Mouse (Mus musculus) forebrain, embryonic 11.5 days (tissue): ENCODE results near the gene Ugp2. TPM values are rescaled to one million over a fixed set of nuclear protein-coding genes. Genes with fewer than 3 reads are reported as not detected.
A peak's percentile ranks its signal among the peaks of the same experiment; 100 is the strongest.

ENCODE experiments used
- ATAC-seq: fragments of 200-750 bp; cut with Nextera tagmentation; replicated peaks from 2 replicates; pipeline ENCODE4 v1.8.0; 2017; ENCODE audit warnings: moderate TSS enrichment; ENCODE audit not compliant: low FRiP score
- DNase-seq: peaks from one replicate; pipeline ENCODE4 v3.0.0-alpha.2; 2017; ENCODE audit warnings: low spot score
- H3K27ac ChIP-seq: fragments of 300-500 bp; sonication (generic); 2 replicates; pipeline ENCODE4 v1.5.1; 2014; ENCODE audit warnings: low read depth, low read length
- H3K27me3 ChIP-seq: fragments of 300-500 bp; sonication (generic); 2 replicates; pipeline ENCODE4 v1.6.1; 2014; ENCODE audit warnings: mild to moderate bottlenecking, low read length, mixed read lengths; ENCODE audit not compliant: control insufficient read depth, insufficient read depth
- H3K36me3 ChIP-seq: fragments of 300-500 bp; sonication (generic); 2 replicates; pipeline ENCODE4 v1.6.1; 2014; ENCODE audit warnings: mild to moderate bottlenecking, low read length, moderate library complexity, mixed read lengths; ENCODE audit not compliant: control insufficient read depth, insufficient read depth
- H3K4me1 ChIP-seq: fragments of 300-500 bp; sonication (generic); replicated peaks from 2 replicates; pipeline ENCODE4 v1.6.1; 2014; ENCODE audit warnings: low read length, mixed read lengths; ENCODE audit not compliant: control insufficient read depth, insufficient read depth
- H3K4me2 ChIP-seq: fragments of 300-500 bp; sonication (generic); 2 replicates; pipeline ENCODE4 v1.6.1; 2014; ENCODE audit warnings: low read depth, mild to moderate bottlenecking, low read length, moderate library complexity, mixed read lengths; ENCODE audit not compliant: severe bottlenecking
- H3K4me3 ChIP-seq: fragments of 300-500 bp; sonication (generic); 2 replicates; pipeline ENCODE4 v1.5.1; 2014; ENCODE audit warnings: low read depth, low read length
- H3K9ac ChIP-seq: fragments of 300-500 bp; sonication (generic); 2 replicates; pipeline ENCODE4 v1.6.1; 2014; ENCODE audit warnings: low read length
- H3K9me3 ChIP-seq: fragments of 300-500 bp; sonication (generic); 2 replicates; pipeline ENCODE4 v1.6.1; 2016; ENCODE audit warnings: low read length, mixed read lengths; ENCODE audit not compliant: control insufficient read depth
- WGBS: fragments of 180-500 bp; shearing (Covaris S2); extraction: QIAGEN DNeasy Blood & Tissue Kit; methylation state at CpG from one replicate; pipeline ENCODE4 v1.1.7; 2014; 5-methylcytosine and 5-hydroxymethylcytosine counted together
- polyA plus RNA-seq: library from polyadenylated mRNA; unstranded; fragments of >200 nt; fragmentation: Nextera tagmentation; extraction: Ambion mirVana; gene quantifications from 2 replicates; pipeline ENCODE4 v1.2.1, GENCODE M21; 2014

The Ugp2 gene
- 51.8 and 59.9 TPM in 2 replicates for polyA plus RNA-seq

DNA sequence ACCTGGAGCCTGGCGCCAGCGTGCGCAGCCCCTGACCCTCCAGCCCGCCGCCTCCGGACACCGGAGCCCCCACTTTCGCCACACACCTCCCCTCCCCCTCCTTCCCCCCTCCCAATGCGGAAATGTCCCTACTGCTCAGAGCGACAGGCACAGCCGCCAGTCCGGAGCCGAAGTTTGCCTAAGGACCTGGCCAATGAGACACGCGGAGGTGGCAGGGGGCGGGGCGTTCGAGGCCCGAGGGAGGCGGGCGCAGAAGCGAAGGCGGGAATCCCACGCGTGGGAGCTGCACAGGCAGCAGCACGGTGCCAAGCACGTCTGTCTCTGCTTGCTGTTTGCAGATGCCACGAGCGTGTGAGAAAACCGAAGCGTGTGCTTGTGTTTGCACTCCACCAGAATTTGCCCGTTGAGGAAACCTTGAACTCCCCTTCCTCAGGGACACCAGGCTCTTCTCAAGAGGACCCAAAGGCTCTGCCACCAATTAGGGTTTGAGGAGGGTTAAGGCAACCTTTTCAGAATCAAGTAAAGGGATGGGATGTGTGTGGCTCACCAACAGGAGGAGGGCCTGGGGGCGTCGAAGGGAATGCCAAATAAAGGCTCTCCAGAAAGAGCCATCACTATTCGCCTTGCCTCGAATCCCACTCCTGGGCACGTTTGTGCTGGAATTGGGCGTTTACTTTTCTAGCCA lies at the start of gene Ugp2:
Gene Ugp2 (minus strand): TSS at position 80 of the 685 bp plus-strand sequence.
- Histone ChIP-seq H3K9me3 (no peaks in the 10 kb centered on the region), H3K27me3 (no peaks in the 10 kb centered on the region), H3K36me3 (no peaks in the 10 kb centered on the region), H3K4me2 (peak within 1 kb of the TSS; percentile 53), H3K27ac (peak within 1 kb of the TSS; percentile 79), H3K9ac (peak within 1 kb of the TSS; percentile 86), H3K4me1 (no peaks in the 10 kb centered on the region), H3K4me3 (peak within 1 kb of the TSS; percentile 77)
- ATAC-seq, result peak; percentile 98
- 7% methylated on average over 38 of the region's 38 CpGs for WGBS
- DNase-seq, result peak; percentile 97

DNA sequence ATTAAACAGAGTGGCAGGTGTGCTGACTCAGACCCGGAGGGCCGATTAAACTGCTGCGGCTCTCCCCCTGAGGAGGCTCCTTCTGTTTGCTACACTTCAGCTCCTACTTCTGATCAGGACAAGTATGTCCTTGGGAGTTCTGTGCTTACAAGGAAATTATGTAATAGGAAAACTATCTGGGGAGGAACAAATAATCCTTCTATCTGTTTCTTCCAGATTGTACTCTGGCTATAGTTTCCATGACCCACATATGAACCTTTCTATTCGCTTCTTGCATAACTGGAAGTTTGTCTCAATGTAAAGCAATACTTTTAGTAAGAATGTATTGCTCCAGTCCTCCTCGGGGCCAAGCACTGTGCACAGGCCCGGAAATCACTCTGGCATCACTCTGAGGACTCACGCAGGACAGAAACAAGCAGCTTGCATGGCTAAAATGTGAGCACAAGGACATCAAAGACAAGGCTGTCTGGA lies 43.9 kb upstream of the Ugp2 start:
- WGBS, result 78% methylated on average over 7 of the region's 7 CpGs
- H3K4me3 ChIP-seq, result no peak overlapping the region

DNA sequence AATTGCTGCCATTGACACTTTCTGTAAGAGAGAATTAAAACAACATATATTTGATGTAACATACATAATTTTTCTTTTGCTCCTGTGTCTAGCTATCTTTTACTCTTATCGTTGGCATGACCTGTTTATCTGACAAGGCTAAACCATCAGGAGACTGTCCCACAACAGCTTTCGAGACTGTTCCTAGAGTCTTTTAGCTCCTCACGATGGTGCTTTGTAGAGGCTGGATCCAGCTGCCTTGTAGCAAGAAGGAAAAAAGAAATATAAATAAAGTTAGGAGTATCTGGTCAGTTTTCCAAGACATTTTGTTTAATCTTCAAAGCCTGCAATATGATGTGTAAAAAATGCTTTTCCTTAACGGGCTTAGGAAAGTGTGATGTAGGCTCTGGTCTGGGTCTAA lies 35.7 kb upstream of the Ugp2 start:
- Histone ChIP-seq H3K4me1 (no peaks in the 10 kb centered on the region), H3K4me2 (no peak overlapping the region), H3K9ac (no peak overlapping the region), H3K27me3 (no peaks in the 10 kb centered on the region), H3K36me3 (no peaks in the 10 kb centered on the region), H3K27ac (no peak overlapping the region), H3K9me3 (no peaks in the 10 kb centered on the region), H3K4me3 (no peak overlapping the region)
- DNase-seq (no peak), ATAC-seq (no peak)
- 85% methylated on average over 4 of the region's 4 CpGs for WGBS

More for the DNA sequence above, 43.9 kb upstream of the Ugp2 start:
- Histone ChIP-seq H3K9me3 (no peaks in the 10 kb centered on the region), H3K27ac (no peak overlapping the region), H3K4me1 (no peaks in the 10 kb centered on the region), H3K27me3 (no peaks in the 10 kb centered on the region), H3K9ac (no peak overlapping the region), H3K4me2 (no peak overlapping the region), H3K36me3 (no peaks in the 10 kb centered on the region)
- DNase-seq (no peak), ATAC-seq (no peak)

DNA sequence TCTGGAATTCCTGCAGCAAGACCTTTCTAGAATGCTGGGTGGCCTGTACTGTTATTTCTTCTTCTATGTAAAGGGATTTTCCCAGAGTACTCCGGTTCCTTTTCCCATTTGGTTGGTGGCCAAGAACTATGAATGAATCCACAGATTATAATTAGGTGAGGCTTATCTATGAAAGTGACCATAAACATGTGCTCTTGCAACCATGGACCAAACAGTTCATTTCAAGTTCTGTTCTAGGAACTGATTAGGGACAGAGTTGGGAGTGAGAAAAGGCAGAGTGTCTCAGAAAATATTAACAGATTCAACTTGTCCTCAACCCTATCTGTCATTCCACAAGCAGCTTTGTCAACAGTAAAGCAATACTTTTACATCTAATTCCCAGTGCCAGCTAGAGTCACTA lies 35.1 kb upstream of the Ugp2 start:
- no peak overlapping the region for H3K4me3 ChIP-seq
- no peak overlapping the region for H3K27ac ChIP-seq
- DNase-seq (no peak), ATAC-seq (no peak)
- no peak overlapping the region for H3K4me2 ChIP-seq
- no peaks in the 10 kb centered on the region for H3K27me3 ChIP-seq
- no peaks in the 10 kb centered on the region for H3K4me1 ChIP-seq
- H3K9ac ChIP-seq, result no peak overlapping the region
- no peaks in the 10 kb centered on the region for H3K36me3 ChIP-seq
- H3K9me3 ChIP-seq, result no peaks in the 10 kb centered on the region
- WGBS, result 96% methylated on average over 1 of the region's 1 CpGs

GRCm38 (mm10) chr11:21403877-21404276 lies 32.9 kb upstream of the Ugp2 start:
- H3K9me3 ChIP-seq, result no peaks in the 10 kb centered on the region
- no peak overlapping the region for H3K4me3 ChIP-seq
- 92% methylated on average over 1 of the region's 1 CpGs for WGBS
- no peak overlapping the region for H3K4me2 ChIP-seq
- ATAC-seq (no peak), DNase-seq (no peak)
- H3K9ac ChIP-seq, result no peak overlapping the region
- no peaks in the 10 kb centered on the region for H3K4me1 ChIP-seq
- H3K36me3 ChIP-seq, result no peaks in the 10 kb centered on the region
- no peaks in the 10 kb centered on the region for H3K27me3 ChIP-seq
- no peak overlapping the region for H3K27ac ChIP-seq

GRCm38 (mm10) chr11:21402481-21403254 lies 31.7 kb upstream of the Ugp2 start:
- no peaks in the 10 kb centered on the region for H3K27me3 ChIP-seq
- ATAC-seq (no peak), DNase-seq (no peak)
- H3K27ac ChIP-seq, result no peak overlapping the region
- H3K4me2 ChIP-seq, result no peak overlapping the region
- H3K4me3 ChIP-seq, result no peak overlapping the region
- H3K4me1 ChIP-seq, result no peaks in the 10 kb centered on the region
- WGBS, result 76% methylated on average over 5 of the region's 5 CpGs
- H3K9me3 ChIP-seq, result no peaks in the 10 kb centered on the region
- H3K36me3 ChIP-seq, result no peaks in the 10 kb centered on the region
- no peak overlapping the region for H3K9ac ChIP-seq

GRCm38 (mm10) chr11:21401248-21401647 lies 30.2 kb upstream of the Ugp2 start:
- ATAC-seq (no peak), DNase-seq (no peak)
- Histone ChIP-seq H3K36me3 (no peaks in the 10 kb centered on the region), H3K9me3 (no peaks in the 10 kb centered on the region), H3K27ac (no peak overlapping the region), H3K4me2 (no peak overlapping the region), H3K27me3 (no peaks in the 10 kb centered on the region), H3K9ac (no peak overlapping the region), H3K4me1 (no peaks in the 10 kb centered on the region), H3K4me3 (no peak overlapping the region)
- WGBS, result 88% methylated on average over 2 of the region's 2 CpGs

DNA sequence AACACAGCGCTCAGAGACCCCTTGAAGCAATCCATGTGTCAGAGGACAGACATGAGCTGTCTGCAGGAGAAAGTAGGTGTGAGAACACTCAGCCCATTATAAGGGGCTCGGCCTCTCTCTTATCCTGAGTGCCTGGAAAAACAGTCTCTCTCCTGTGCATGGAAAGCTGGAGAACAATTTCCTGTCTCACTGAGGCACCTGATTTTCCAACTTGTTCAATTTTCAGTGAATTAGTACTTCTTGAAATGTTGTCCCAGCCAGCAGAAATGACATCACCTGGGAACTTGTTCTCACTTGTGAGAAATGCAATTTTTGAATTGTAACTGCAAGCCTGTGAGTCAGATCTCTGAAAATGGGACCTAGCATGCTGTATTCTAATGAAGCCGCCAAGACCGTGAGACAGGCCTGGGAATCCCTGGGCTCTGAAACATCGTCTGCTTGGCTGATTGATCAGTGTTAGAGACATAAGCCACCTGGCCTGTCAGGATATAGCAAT lies 28.2 kb upstream of the Ugp2 start:
- no peak overlapping the region for H3K4me2 ChIP-seq
- WGBS, result 65% methylated on average over 5 of the region's 5 CpGs
- DNase-seq (no peak), ATAC-seq (no peak)
- H3K36me3 ChIP-seq, result no peaks in the 10 kb centered on the region
- no peaks in the 10 kb centered on the region for H3K9me3 ChIP-seq
- H3K27ac ChIP-seq, result no peak overlapping the region
- no peak overlapping the region for H3K9ac ChIP-seq
- H3K4me1 ChIP-seq, result no peaks in the 10 kb centered on the region
- H3K4me3 ChIP-seq, result no peak overlapping the region
- no peaks in the 10 kb centered on the region for H3K27me3 ChIP-seq
